Mouse (Mus musculus): ENCODE measurements around the gene 4930568D16Rik. TPM values are rescaled to one million over a fixed set of nuclear protein-coding genes. Genes with fewer than 3 reads are reported as not detected.
A peak's percentile ranks its signal among the peaks of the same experiment; 100 is the strongest.

4930568D16Rik gene
- polyA plus RNA-seq, 1 experiment from 2014 or later: not detected

- Histone ChIP-seq H3K9ac (no peak overlapping the region), H3K36me3 (no peaks in the 10 kb centered on the region), H3K27ac (no peak overlapping the region), H3K27me3 (no peaks in the 10 kb centered on the region), H3K4me1 (replicated peaks) (peaks cover 4% of the 10 kb centered on the region; the same call in 1 of the 2 replicates), H3K4me2 (no peak overlapping the region), H3K9me3 (no peaks in the 10 kb centered on the region), H3K4me3 (no peak overlapping the region)
- no peak for ATAC-seq (ENCODE audit: low FRiP score)
- WGBS: 93% methylated on average over 6 of the region's 6 CpGs
Measured at GRCm38 (mm10) chr2:35398184-35398828, 30.8 kb upstream of the 4930568D16Rik start.

GRCm38 (mm10) chr2:35397590-35398173 is 30.2 kb upstream of the 4930568D16Rik start:
- H3K4me2 ChIP-seq: no peak overlapping the region
- no peak overlapping the region for H3K4me3 ChIP-seq
- H3K36me3 ChIP-seq: no peaks in the 10 kb centered on the region
- peaks cover 4% of the 10 kb centered on the region; the same call in 1 of the 2 replicates for H3K4me1 ChIP-seq (replicated peaks)
- 53% methylated on average over 11 of the region's 11 CpGs for WGBS
- no peaks in the 10 kb centered on the region for H3K27me3 ChIP-seq
- no peaks in the 10 kb centered on the region for H3K9me3 ChIP-seq
- no peak overlapping the region for H3K9ac ChIP-seq
- ATAC-seq (ENCODE audit: low FRiP score): 0 out of 2 replicates have a peak, but pooled peaks have one; percentile 24
- H3K27ac ChIP-seq: no peak overlapping the region

GRCm38 (mm10) chr2:35397096-35397495 is 29.6 kb upstream of the 4930568D16Rik start, which contains the start of gene 4930402F06Rik:
4930402F06Rik (minus strand) TSS chr2:35397175.
- Histone ChIP-seq H3K27ac (no peak within 1 kb of the TSS), H3K27me3 (no peaks in the 10 kb centered on the region), H3K4me1 (replicated peaks) (peaks cover 4% of the 10 kb centered on the region; the same call in 1 of the 2 replicates), H3K36me3 (no peaks in the 10 kb centered on the region), H3K4me2 (no peak within 1 kb of the TSS), H3K9ac (no peak within 1 kb of the TSS), H3K9me3 (no peaks in the 10 kb centered on the region), H3K4me3 (no peak within 1 kb of the TSS)
- no peak for ATAC-seq (ENCODE audit: low FRiP score)
- 59% methylated on average over 5 of the region's 5 CpGs for WGBS

- no peak overlapping the region for H3K9ac ChIP-seq
- 0 out of 2 replicates have a peak, but pooled peaks cover 5% of the 10 kb centered on the region for H3K9me3 ChIP-seq
- ATAC-seq (ENCODE audit: low FRiP score): no peak
- H3K27me3 ChIP-seq: no peaks in the 10 kb centered on the region
- H3K4me2 ChIP-seq: no peak overlapping the region
- no peaks in the 10 kb centered on the region for H3K36me3 ChIP-seq
- H3K4me3 ChIP-seq: no peak overlapping the region
- WGBS: 87% methylated on average over 9 of the region's 9 CpGs
- H3K4me1 ChIP-seq (replicated peaks): no peaks in the 10 kb centered on the region
- H3K27ac ChIP-seq: no peak overlapping the region
Measured at GRCm38 (mm10) chr2:35385441-35385871, 17.9 kb upstream of the 4930568D16Rik start.

- Histone ChIP-seq H3K4me1 (replicated peaks) (no peaks in the 10 kb centered on the region), H3K27ac (no peak overlapping the region), H3K36me3 (no peaks in the 10 kb centered on the region), H3K27me3 (no peaks in the 10 kb centered on the region), H3K4me2 (no peak overlapping the region), H3K9me3 (no peaks in the 10 kb centered on the region), H3K9ac (no peak overlapping the region), H3K4me3 (no peak overlapping the region)
- no peak for ATAC-seq (ENCODE audit: low FRiP score)
- 77% methylated on average over 9 of the region's 9 CpGs for WGBS
Measured at GRCm38 (mm10) chr2:35379306-35379705, 11.8 kb upstream of the 4930568D16Rik start.

- ATAC-seq (ENCODE audit: low FRiP score): no peak
- Histone ChIP-seq H3K27me3 (no peaks in the 10 kb centered on the region), H3K9ac (no peak overlapping the region), H3K36me3 (no peaks in the 10 kb centered on the region), H3K4me3 (no peak overlapping the region), H3K4me2 (no peak overlapping the region), H3K27ac (no peak overlapping the region), H3K4me1 (replicated peaks) (no peaks in the 10 kb centered on the region), H3K9me3 (no peaks in the 10 kb centered on the region)
- 76% methylated on average over 6 of the region's 6 CpGs for WGBS
Measured at GRCm38 (mm10) chr2:35377600-35377999, 10.1 kb upstream of the 4930568D16Rik start.

- no peak overlapping the region for H3K4me3 ChIP-seq
- no peaks in the 10 kb centered on the region for H3K4me1 ChIP-seq (replicated peaks)
- H3K27me3 ChIP-seq: no peaks in the 10 kb centered on the region
- no peak for ATAC-seq (ENCODE audit: low FRiP score)
- H3K27ac ChIP-seq: no peak overlapping the region
- H3K9ac ChIP-seq: no peak overlapping the region
- H3K4me2 ChIP-seq: no peak overlapping the region
- no peaks in the 10 kb centered on the region for H3K9me3 ChIP-seq
- WGBS: 10% methylated on average over 3 of the region's 3 CpGs
- no peaks in the 10 kb centered on the region for H3K36me3 ChIP-seq
Measured at GRCm38 (mm10) chr2:35373003-35373402, 5.5 kb upstream of the 4930568D16Rik start.

- H3K9me3 ChIP-seq: no peaks in the 10 kb centered on the region
- H3K27ac ChIP-seq: no peak overlapping the region
- H3K4me2 ChIP-seq: no peak overlapping the region
- H3K4me3 ChIP-seq: no peak overlapping the region
- H3K4me1 ChIP-seq (replicated peaks): no peaks in the 10 kb centered on the region
- no peak overlapping the region for H3K9ac ChIP-seq
- no peaks in the 10 kb centered on the region for H3K27me3 ChIP-seq
- ATAC-seq (ENCODE audit: low FRiP score): no peak
- H3K36me3 ChIP-seq: no peaks in the 10 kb centered on the region
Measured at GRCm38 (mm10) chr2:35370686-35371085, 3.2 kb upstream of the 4930568D16Rik start.

- WGBS: 65% methylated on average over 5 of the region's 5 CpGs
- H3K4me3 ChIP-seq: no peak overlapping the region
- H3K27me3 ChIP-seq: no peaks in the 10 kb centered on the region
- H3K27ac ChIP-seq: no peak overlapping the region
- no peak overlapping the region for H3K9ac ChIP-seq
- H3K4me1 ChIP-seq (replicated peaks): no peaks in the 10 kb centered on the region
- no peak for ATAC-seq (ENCODE audit: low FRiP score)
- H3K36me3 ChIP-seq: no peaks in the 10 kb centered on the region
- H3K4me2 ChIP-seq: no peak overlapping the region
- no peaks in the 10 kb centered on the region for H3K9me3 ChIP-seq
Measured at GRCm38 (mm10) chr2:35349184-35349583, 18.3 kb downstream of the 4930568D16Rik start.

GRCm38 (mm10) chr2:35345984-35346383 is 21.5 kb downstream of the 4930568D16Rik start:
- Histone ChIP-seq H3K4me2 (no peak overlapping the region), H3K9ac (no peak overlapping the region), H3K4me3 (no peak overlapping the region), H3K4me1 (replicated peaks) (no peaks in the 10 kb centered on the region), H3K27me3 (no peaks in the 10 kb centered on the region), H3K9me3 (no peaks in the 10 kb centered on the region), H3K27ac (no peak overlapping the region), H3K36me3 (no peaks in the 10 kb centered on the region)
- no peak for ATAC-seq (ENCODE audit: low FRiP score)
- whole genome bisulfite sequencing: 83% methylated on average over 2 of the region's 2 CpGs

GRCm38 (mm10) chr2:35342605-35343004 is 24.9 kb downstream of the 4930568D16Rik start:
- H3K4me2 ChIP-seq: no peak overlapping the region
- no peak overlapping the region for H3K4me3 ChIP-seq
- H3K4me1 ChIP-seq (replicated peaks): no peaks in the 10 kb centered on the region
- no peak overlapping the region for H3K27ac ChIP-seq
- WGBS: 86% methylated on average over 3 of the region's 3 CpGs
- ATAC-seq (ENCODE audit: low FRiP score): no peak
- no peaks in the 10 kb centered on the region for H3K9me3 ChIP-seq
- no peak overlapping the region for H3K9ac ChIP-seq
- H3K27me3 ChIP-seq: no peaks in the 10 kb centered on the region
- H3K36me3 ChIP-seq: no peaks in the 10 kb centered on the region

- Histone ChIP-seq H3K27ac (no peak overlapping the region), H3K4me2 (no peak overlapping the region), H3K9me3 (no peaks in the 10 kb centered on the region), H3K36me3 (no peaks in the 10 kb centered on the region), H3K9ac (no peak overlapping the region), H3K27me3 (peaks cover 5% of the 10 kb centered on the region; the same call in 1 of the 2 replicates), H3K4me3 (no peak overlapping the region), H3K4me1 (replicated peaks) (peaks cover 17% of the 10 kb centered on the region)
- ATAC-seq (ENCODE audit: low FRiP score): no peak
- WGBS: 91% methylated on average over 6 of the region's 6 CpGs
Measured at GRCm38 (mm10) chr2:35338707-35339106, 28.8 kb downstream of the 4930568D16Rik start.

GRCm38 (mm10) chr2:35338036-35338435 is 29.5 kb downstream of the 4930568D16Rik start:
- H3K9ac ChIP-seq: no peak overlapping the region
- peaks cover 5% of the 10 kb centered on the region; the same call in 1 of the 2 replicates for H3K27me3 ChIP-seq
- WGBS: 90% methylated on average over 1 of the region's 1 CpGs
- H3K27ac ChIP-seq: no peak overlapping the region
- H3K36me3 ChIP-seq: no peaks in the 10 kb centered on the region
- no peak overlapping the region for H3K4me2 ChIP-seq
- no peaks in the 10 kb centered on the region for H3K9me3 ChIP-seq
- H3K4me1 ChIP-seq (replicated peaks): peaks cover 17% of the 10 kb centered on the region
- H3K4me3 ChIP-seq: no peak overlapping the region
- no peak for ATAC-seq (ENCODE audit: low FRiP score)
